Mouse (Mus musculus) lung, postnatal 25 days (tissue): Measurements from ENCODE around the gene Treml2.
A peak's percentile ranks its signal among the peaks of the same experiment; 100 is the strongest.

ENCODE experiments used
- DNase-seq: peaks from one replicate; pipeline ENCODE4 v3.0.0; 2022; ENCODE audit warnings: low spot score

The Treml2 gene

GRCm38 (mm10) chr17:48299203-48299602 lies at the start of gene Treml2:
Gene Treml2, plus strand, starts transcription at chr17:48299498.
- DNase-seq, result no peak

- DNase-seq, result no peak
Observed at GRCm38 (mm10) chr17:48249501-48249900, 49.8 kb upstream of the Treml2 start.

GRCm38 (mm10) chr17:48250631-48251030 lies 48.7 kb upstream of the Treml2 start:
- DNase-seq, result no peak

- no peak for DNase-seq
Observed at GRCm38 (mm10) chr17:48256575-48256974, 42.7 kb upstream of the Treml2 start.

GRCm38 (mm10) chr17:48261868-48262267 lies 37.4 kb upstream of the Treml2 start:
- DNase-seq, result no peak

GRCm38 (mm10) chr17:48263741-48264362 lies 35.4 kb upstream of the Treml2 start, which contains the start of gene Treml4:
Gene Treml4, plus strand, starts transcription at chr17:48264295.
- DNase-seq, result no peak

- DNase-seq, result no peak
Observed at GRCm38 (mm10) chr17:48264662-48265061, 34.6 kb upstream of the Treml2 start.

GRCm38 (mm10) chr17:48266138-48266537 lies 33.2 kb upstream of the Treml2 start:
- DNase-seq, result no peak

- DNase-seq, result no peak
Observed at GRCm38 (mm10) chr17:48266610-48267304, 32.5 kb upstream of the Treml2 start.

GRCm38 (mm10) chr17:48267591-48267990 lies 31.7 kb upstream of the Treml2 start:
- no peak for DNase-seq

GRCm38 (mm10) chr17:48268276-48268675 lies 31.0 kb upstream of the Treml2 start:
- DNase-seq, result no peak

GRCm38 (mm10) chr17:48269833-48270232 lies 29.5 kb upstream of the Treml2 start:
- no peak for DNase-seq

- no peak for DNase-seq
Observed at GRCm38 (mm10) chr17:48272158-48272557, 27.1 kb upstream of the Treml2 start.

- no peak for DNase-seq
Observed at GRCm38 (mm10) chr17:48272598-48272997, 26.7 kb upstream of the Treml2 start.

- DNase-seq, result no peak
Observed at GRCm38 (mm10) chr17:48274098-48274497, 25.2 kb upstream of the Treml2 start.

GRCm38 (mm10) chr17:48274885-48275284 lies 24.4 kb upstream of the Treml2 start:
- peak; percentile 68 for DNase-seq

GRCm38 (mm10) chr17:48275736-48276135 lies 23.6 kb upstream of the Treml2 start:
- DNase-seq, result no peak

GRCm38 (mm10) chr17:48278381-48278780 lies 20.9 kb upstream of the Treml2 start:
- DNase-seq, result no peak

- no peak for DNase-seq
Observed at GRCm38 (mm10) chr17:48279002-48279401, 20.3 kb upstream of the Treml2 start.

GRCm38 (mm10) chr17:48280943-48281738 lies 18.2 kb upstream of the Treml2 start:
- DNase-seq, result no peak

- no peak for DNase-seq
Observed at GRCm38 (mm10) chr17:48281739-48282085, 17.6 kb upstream of the Treml2 start.

GRCm38 (mm10) chr17:48286765-48287164 lies 12.5 kb upstream of the Treml2 start:
- no peak for DNase-seq

GRCm38 (mm10) chr17:48287276-48287675 lies 12.0 kb upstream of the Treml2 start:
- DNase-seq, result no peak
